Mouse (Mus musculus) kidney, adult 10 weeks (tissue): ENCODE measurements around the gene Gm29797. TPM values are rescaled to one million over a fixed set of nuclear protein-coding genes. Genes with fewer than 3 reads are reported as not detected.

Experiments used
- polyA plus RNA-seq: library from polyadenylated mRNA; stranded (reverse); fragments of 350-450 nt; fragmentation: Illumina TruSeq; extraction: RNeasy Lipid Tissue Mini Kit (QIAGEN cat#74804); gene quantifications from one replicate; pipeline ENCODE4 v1.2.3, GENCODE M21; 2014; ENCODE audit warnings: low read depth, low replicate concordance

Gm29797 gene
- not detected for polyA plus RNA-seq

GRCm38 (mm10) chr2:181656734-181657133, at the start of gene Gm29797:
Gene Gm29797, plus strand, starts transcription at chr2:181657034.

GRCm38 (mm10) chr2:181671326-181671725, 14.5 kb downstream of the Gm29797 start, which contains the start of gene Sox18:
Gene Sox18, minus strand, starts transcription at chr2:181671640.

GRCm38 (mm10) chr2:181679951-181680715, 23.3 kb downstream of the Gm29797 start, which contains the start of gene Tcea2:
Gene Tcea2, plus strand, starts transcription at chr2:181680310.

GRCm38 (mm10) chr2:181693339-181694280, 36.8 kb downstream of the Gm29797 start, which contains the start of gene Rgs19:
Gene Rgs19, minus strand, starts transcription at chr2:181693977.

GRCm38 (mm10) chr2:181698241-181698640, 41.4 kb downstream of the Gm29797 start, which contains the start of gene Lkaaear1:
Gene Lkaaear1, minus strand, starts transcription at chr2:181698442.

Other genes starting within 250 kb of the Gm29797 start
- gene Zbtb46, start 197.6 kb upstream of the Gm29797 start, polyA plus RNA-seq = 4.2 TPM
- not detected for gene Abhd16b, start 163.8 kb upstream of the Gm29797 start, polyA plus RNA-seq
- 35.5 TPM for gene Tpd52l2, start 159.9 kb upstream of the Gm29797 start, polyA plus RNA-seq
- 32.7 TPM for gene Dnajc5, start 136.5 kb upstream of the Gm29797 start, polyA plus RNA-seq
- 12.0 TPM for gene Uckl1, start 72.1 kb upstream of the Gm29797 start, polyA plus RNA-seq
- gene Prpf6, start 65.2 kb upstream of the Gm29797 start, polyA plus RNA-seq = 25.0 TPM
- gene Zfp512b, start 64.2 kb upstream of the Gm29797 start, polyA plus RNA-seq = 1.3 TPM
- gene Samd10, start 57.8 kb upstream of the Gm29797 start, polyA plus RNA-seq = 6.5 TPM
- not detected for gene Sox18, start 14.6 kb downstream of the Gm29797 start, polyA plus RNA-seq
- gene Tcea2, start 23.3 kb downstream of the Gm29797 start, polyA plus RNA-seq = 0.49 TPM
- 3.9 TPM for gene Rgs19, start 36.9 kb downstream of the Gm29797 start, polyA plus RNA-seq
- gene Lkaaear1, start 41.4 kb downstream of the Gm29797 start, polyA plus RNA-seq = not detected
- not detected for gene Oprl1, start 58.0 kb downstream of the Gm29797 start, polyA plus RNA-seq
- not detected for gene Myt1, start 106.3 kb downstream of the Gm29797 start, polyA plus RNA-seq
- 137 TPM for gene Pcmtd2, start 180.8 kb downstream of the Gm29797 start, polyA plus RNA-seq
- gene Polr3k, start 207.3 kb downstream of the Gm29797 start, polyA plus RNA-seq = 37.2 TPM